ENCODE assay signal across 18 mouse cellular contexts in the genomic region with DNA sequence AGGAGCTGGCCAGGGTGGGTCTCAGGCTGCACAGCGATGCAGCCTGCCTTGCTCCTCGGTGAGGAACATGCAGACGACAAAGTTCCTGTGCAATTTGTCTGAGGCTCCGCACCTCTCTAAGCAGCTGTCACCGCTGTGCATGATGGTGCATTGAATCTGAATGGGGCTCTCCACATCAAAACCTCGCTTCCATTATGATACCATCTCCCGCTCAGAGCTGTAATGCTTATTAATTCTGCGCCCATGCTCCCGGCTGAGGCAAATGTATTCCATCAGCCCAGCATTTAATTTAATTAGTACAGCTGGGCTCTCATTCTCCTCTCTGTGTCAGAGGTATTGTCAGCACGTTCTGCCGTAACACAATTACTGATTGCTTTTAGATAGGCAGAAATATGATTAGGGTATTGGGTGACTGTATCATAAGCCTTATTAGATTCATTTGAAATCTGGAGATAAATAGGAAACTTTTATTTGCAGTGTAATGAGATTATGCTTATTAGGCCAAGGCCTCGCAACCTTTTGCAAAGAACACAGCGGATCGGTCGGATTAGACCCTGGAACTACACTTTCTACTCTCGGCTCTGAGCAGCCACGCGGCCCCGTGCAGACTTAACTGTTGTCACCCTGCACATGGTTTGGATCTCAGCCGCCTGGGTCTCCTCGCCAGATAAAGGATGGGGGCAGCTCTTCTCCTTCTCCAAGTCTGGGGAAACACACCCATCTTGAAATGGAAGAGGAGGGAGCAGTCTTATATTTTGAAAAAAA. TPM values are rescaled to one million over a fixed set of nuclear protein-coding genes. Genes with fewer than 3 reads are reported as not detected.
DNase-seq lines count a peak whose midpoint lies in the region; ATAC-seq and TF ChIP-seq lines count a peak whose summit lies in the region.
"Had no signal": no experiment of that assay in that cellular context is flagged by ENCODE, and none has a peak within 500 bp of the region (broad histone marks: within the 10 kb centered on the region; RNA-seq: fewer than 3 reads in every experiment).

No protein-coding gene starts in this region.

- DNase-seq in embryonic facial prominence, embryonic 11.5 days (ENCODE audit: low spot score): peak; percentile 24
- DNase-seq in embryonic facial prominence, embryonic 10.5 days (ENCODE audit: low spot score): no peak
- DNase-seq in forebrain, postnatal 0 days: peak; percentile 67
- DNase-seq in midbrain, embryonic 11.5 days (ENCODE audit: low spot score, missing footprints): no peak
- DNase-seq in layer of hippocampus, adult 2 months (ENCODE audit: low spot score in 2 of 2): no peak
- DNase-seq in adipocyte (ENCODE audit: low spot score): no peak
- DNase-seq: adrenal gland, postnatal 25 days; heart, postnatal 10 days; liver, postnatal 0 days; lung, postnatal 4 days had no signal

- H3K4me1 ChIP-seq in embryonic facial prominence, embryonic 11.5 days (ENCODE audit: control insufficient read depth, insufficient read depth, low read length): peaks cover 5% of the 10 kb centered on the region; the same call in 1 of the 2 replicates
- H3K4me1 ChIP-seq in embryonic facial prominence, embryonic 10.5 days: peaks cover 51% of the 10 kb centered on the region
- peaks cover 29% of the 10 kb centered on the region for H3K4me1 ChIP-seq in forebrain, postnatal 0 days (ENCODE audit: insufficient read depth)
- peaks cover 34% of the 10 kb centered on the region for H3K4me1 ChIP-seq in midbrain, embryonic 11.5 days (ENCODE audit: control insufficient read depth, insufficient read depth, low read length)
- H3K4me1 ChIP-seq in neural tube, embryonic 15.5 days: peaks cover 45% of the 10 kb centered on the region

- no peak overlapping the region for H3K27ac ChIP-seq in embryonic facial prominence, embryonic 11.5 days (replicated peaks; ENCODE audit: low read depth, low read length)
- no peak overlapping the region for H3K27ac ChIP-seq in embryonic facial prominence, embryonic 10.5 days (replicated peaks)
- peak overlapping the region; percentile 76 for H3K27ac ChIP-seq in forebrain, postnatal 0 days (ENCODE audit: low read depth, low read length)
- H3K27ac ChIP-seq in midbrain, embryonic 11.5 days (ENCODE audit: low read depth, low read length): peak overlapping the region; percentile 35; the same call in 1 of the 2 replicates
- no peak overlapping the region for H3K27ac ChIP-seq in neural tube, embryonic 15.5 days (replicated peaks)
- H3K27ac ChIP-seq in layer of hippocampus, adult 2 months: no peak overlapping the region
- H3K27ac ChIP-seq: kidney, postnatal 0 days; limb, embryonic 12.5 days had no signal

- H3K36me3 ChIP-seq in embryonic facial prominence, embryonic 11.5 days (replicated peaks; ENCODE audit: control insufficient read depth, insufficient read depth, low read depth, low read length): no peaks in the 10 kb centered on the region
- H3K36me3 ChIP-seq in embryonic facial prominence, embryonic 10.5 days (replicated peaks): no peaks in the 10 kb centered on the region
- no peaks in the 10 kb centered on the region for H3K36me3 ChIP-seq in forebrain, postnatal 0 days (ENCODE audit: insufficient read depth)
- H3K36me3 ChIP-seq in midbrain, embryonic 11.5 days (ENCODE audit: control insufficient read depth, insufficient read depth, low read length): no peaks in the 10 kb centered on the region
- H3K36me3 ChIP-seq in neural tube, embryonic 15.5 days: no peaks in the 10 kb centered on the region
- H3K36me3 ChIP-seq: limb, embryonic 12.5 days had no signal

- no peak for TF ChIP-seq CTCF in forebrain, postnatal 0 days (IDR thresholded peaks at IDR 0.05; ENCODE audit: low read depth)
- no peak for TF ChIP-seq CTCF in layer of hippocampus, adult 2 months (conservative IDR thresholded peaks at IDR 0.05)

- no peak overlapping the region for H3K4me3 ChIP-seq in embryonic facial prominence, embryonic 11.5 days (ENCODE audit: low read depth, low read length)
- no peak overlapping the region for H3K4me3 ChIP-seq in embryonic facial prominence, embryonic 10.5 days
- peak overlapping the region; percentile 4; the same call in 1 of the 2 replicates for H3K4me3 ChIP-seq in forebrain, postnatal 0 days (ENCODE audit: low read depth, low read length)
- H3K4me3 ChIP-seq in midbrain, embryonic 11.5 days (ENCODE audit: low read depth, low read length): no peak overlapping the region
- H3K4me3 ChIP-seq in neural tube, embryonic 15.5 days (replicated peaks): no peak overlapping the region
- H3K4me3 ChIP-seq in layer of hippocampus, adult 2 months: no peak overlapping the region
- H3K4me3 ChIP-seq: erythroblast, embryonic 14.5 days; limb, embryonic 12.5 days had no signal

- no peak overlapping the region for H3K9ac ChIP-seq in embryonic facial prominence, embryonic 11.5 days (replicated peaks; ENCODE audit: low read length)
- H3K9ac ChIP-seq in forebrain, postnatal 0 days: peak overlapping the region; percentile 37
- H3K9ac ChIP-seq in midbrain, embryonic 11.5 days (ENCODE audit: low read length): no peak overlapping the region
- no peak overlapping the region for H3K9ac ChIP-seq in neural tube, embryonic 15.5 days (replicated peaks)
- H3K9ac ChIP-seq: limb, embryonic 12.5 days; liver, postnatal 0 days had no signal

- peaks cover 7% of the 10 kb centered on the region for H3K27me3 ChIP-seq in embryonic facial prominence, embryonic 11.5 days (ENCODE audit: control insufficient read depth, insufficient read depth, low read length)
- H3K27me3 ChIP-seq in embryonic facial prominence, embryonic 10.5 days (replicated peaks; ENCODE audit: low read depth, poor library complexity, severe bottlenecking): peaks cover 98% of the 10 kb centered on the region
- peaks cover 11% of the 10 kb centered on the region for H3K27me3 ChIP-seq in forebrain, postnatal 0 days (ENCODE audit: insufficient read depth, low read length)
- H3K27me3 ChIP-seq in midbrain, embryonic 11.5 days (ENCODE audit: control insufficient read depth, insufficient read depth, low read length): peaks cover 86% of the 10 kb centered on the region
- peaks cover 40% of the 10 kb centered on the region for H3K27me3 ChIP-seq in neural tube, embryonic 15.5 days (replicated peaks)

- peak; percentile 42; the same call in 1 of the 2 replicates for ATAC-seq in embryonic facial prominence, embryonic 11.5 days (replicated peaks; ENCODE audit: insufficient number of reproducible peaks, low FRiP score, low TSS enrichment, low read depth)
- peak; percentile 79 for ATAC-seq in forebrain, postnatal 0 days
- ATAC-seq in midbrain, embryonic 11.5 days (ENCODE audit: low FRiP score): peak; percentile 65
- 0 out of 2 replicates have a peak, but pooled peaks have one; percentile 27 for ATAC-seq in neural tube, embryonic 15.5 days (ENCODE audit: low FRiP score)
- no peak for ATAC-seq in granulocyte monocyte progenitor cell, adult 5-6 weeks (replicated peaks; ENCODE audit: poor library complexity, severe bottlenecking)
- ATAC-seq: intestine, embryonic 16.5 days; liver, postnatal 0 days had no signal

- no peak overlapping the region for H3K4me2 ChIP-seq in embryonic facial prominence, embryonic 11.5 days (ENCODE audit: low read depth, low read length)
- H3K4me2 ChIP-seq in forebrain, postnatal 0 days (ENCODE audit: low read depth): peak overlapping the region; percentile 41
- peak overlapping the region; percentile 13; the same call in 1 of the 2 replicates for H3K4me2 ChIP-seq in midbrain, embryonic 11.5 days
- peak overlapping the region; percentile 13 for H3K4me2 ChIP-seq in neural tube, embryonic 15.5 days
- H3K4me2 ChIP-seq: limb, embryonic 12.5 days had no signal

- no peaks in the 10 kb centered on the region for H3K9me3 ChIP-seq in embryonic facial prominence, embryonic 11.5 days (replicated peaks; ENCODE audit: control insufficient read depth, low read length)
- H3K9me3 ChIP-seq in embryonic facial prominence, embryonic 10.5 days: no peaks in the 10 kb centered on the region
- H3K9me3 ChIP-seq in forebrain, postnatal 0 days (ENCODE audit: low read length): no peaks in the 10 kb centered on the region
- no peaks in the 10 kb centered on the region for H3K9me3 ChIP-seq in midbrain, embryonic 11.5 days (ENCODE audit: control insufficient read depth, low read length)
- no peaks in the 10 kb centered on the region for H3K9me3 ChIP-seq in neural tube, embryonic 15.5 days (replicated peaks)
- H3K9me3 ChIP-seq: limb, embryonic 12.5 days had no signal

- WGBS in embryonic facial prominence, embryonic 11.5 days: 57% methylated on average over 21 of the region's 21 CpGs
- 63% methylated on average over 21 of the region's 21 CpGs for WGBS in embryonic facial prominence, embryonic 10.5 days
- WGBS in forebrain, postnatal 0 days: 8% methylated on average over 21 of the region's 21 CpGs
- 35% methylated on average over 21 of the region's 21 CpGs for WGBS in midbrain, embryonic 11.5 days
- 40% methylated on average over 21 of the region's 21 CpGs for WGBS in neural tube, embryonic 15.5 days

RNA-seq across cellular contexts. Expression of a gene that starts 49.3 kb away (rescaled TPM):
- not detected in 2 replicates for polyA plus RNA-seq in embryonic facial prominence, embryonic 11.5 days (2014; fragmentation: Nextera tagmentation; extraction: Ambion mirVana)
- polyA plus RNA-seq in embryonic facial prominence, embryonic 10.5 days (2016; fragmentation: Nextera tagmentation; extraction: Ambion mirVana): not detected in 2 replicates
- total RNA-seq in forebrain, postnatal 0 days (2014; rRNA removed): 0.15 and 0.48 TPM in 2 replicates
- polyA plus RNA-seq in forebrain, postnatal 0 days (2015; fragmentation: Nextera tagmentation; extraction: Ambion mirVana): not detected in 2 replicates
- polyA plus RNA-seq in midbrain, embryonic 11.5 days (2014; fragmentation: Nextera tagmentation; extraction: Ambion mirVana): not detected in 2 replicates
- polyA plus RNA-seq in neural tube, embryonic 15.5 days (2015; fragmentation: Nextera tagmentation; extraction: Ambion mirVana): not detected in 2 replicates
- total RNA-seq in layer of hippocampus, adult 2 months (2021): not detected
- not detected in 2 replicates for total RNA-seq in granulocyte monocyte progenitor cell, adult 5-6 weeks (2014; fragmentation: Nextera tagmentation)
- total RNA-seq in granulocyte monocyte progenitor cell, adult 5-6 weeks (2017): not detected in 2 replicates
- total RNA-seq: adrenal gland, postnatal 25 days; heart, adult 8-10 months; heart, postnatal 10 days had no signal
- polyA plus RNA-seq: erythroblast, embryonic 14.5 days; intestine, embryonic 16.5 days; kidney, postnatal 0 days; limb, embryonic 12.5 days; liver, postnatal 0 days; spleen, adult 2 months had no signal

Comparison
In these comparisons a context has a peak if more than half of its experiments do, and no peak if none do; other contexts are left out.
1. DNase-seq: peak in embryonic facial prominence, embryonic 11.5 days (single experiment) and forebrain, postnatal 0 days (single experiment); none in embryonic facial prominence, embryonic 10.5 days (single experiment), midbrain, embryonic 11.5 days (single experiment), layer of hippocampus, adult 2 months (0 of 2) and adipocyte (single experiment).
2. H3K27ac ChIP-seq: peak in forebrain, postnatal 0 days (single experiment) and midbrain, embryonic 11.5 days (single experiment); none in embryonic facial prominence, embryonic 11.5 days (single experiment), embryonic facial prominence, embryonic 10.5 days (single experiment), neural tube, embryonic 15.5 days (single experiment) and layer of hippocampus, adult 2 months (single experiment).